Mouse (Mus musculus) erythroblast, embryonic 14.5 days (primary cell): ENCODE measurements around the gene Exoc6b.

Source experiments
- GATA1 ChIP-seq: IDR thresholded peaks from 2 replicates; pipeline ENCODE4 v1.6.1; 2012; ENCODE audit warnings: low read length, inconsistent platforms, mixed read lengths
- TAL1 ChIP-seq: IDR thresholded peaks from 3 replicates; pipeline ENCODE4 v1.6.1; 2012; ENCODE audit warnings: low read length, inconsistent platforms, mixed read lengths

GRCm38 (mm10) chr6:85069023-85069985 is at the start of gene Exoc6b:
- no peak for TF ChIP-seq TAL1
- no peak for TF ChIP-seq GATA1
